Mouse (Mus musculus) cerebellum, adult 2 months (tissue): ENCODE measurements around the gene Ap5z1.
A peak's percentile ranks its signal among the peaks of the same experiment; 100 is the strongest.

Experiments used
- CTCF ChIP-seq: fragments of 200-500 bp; IDR thresholded peaks from 2 replicates; pipeline ENCODE4 v1.5.1; 2011; ENCODE audit warnings: low read depth, mild to moderate bottlenecking, control low read depth, low read length, moderate library complexity, borderline replicate concordance; ENCODE audit not compliant: insufficient read depth
- POLR2A ChIP-seq: fragments of 200-500 bp; IDR thresholded peaks from 2 replicates; pipeline ENCODE4 v1.6.1; 2011; ENCODE audit warnings: low read length, control low read depth, borderline replicate concordance; ENCODE audit not compliant: insufficient read depth

DNA sequence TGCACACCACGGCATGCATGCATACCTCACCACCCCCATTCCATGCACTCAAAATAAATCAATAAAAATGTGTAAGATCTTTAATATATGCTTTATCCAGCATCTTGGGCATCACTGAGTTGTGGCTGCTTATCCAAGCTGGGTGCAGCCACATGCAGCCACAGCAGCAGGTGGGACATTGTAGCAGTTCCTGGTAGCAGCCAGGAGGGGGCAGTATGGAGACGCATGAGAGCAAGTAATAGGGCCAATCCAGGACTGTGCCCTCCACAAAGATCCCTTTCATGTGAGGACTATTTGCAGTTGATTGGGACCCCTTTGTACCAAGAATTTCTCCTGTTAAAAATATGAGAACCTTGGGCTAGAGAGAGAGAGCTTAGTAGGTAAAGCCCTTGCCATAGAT is 18.8 kb downstream of the Ap5z1 start:
- TF ChIP-seq CTCF, result peak; percentile 65
- TF ChIP-seq POLR2A, result no peak
